Comparison of ENCODE assay signal across 18 mouse cellular contexts in the genomic region with DNA sequence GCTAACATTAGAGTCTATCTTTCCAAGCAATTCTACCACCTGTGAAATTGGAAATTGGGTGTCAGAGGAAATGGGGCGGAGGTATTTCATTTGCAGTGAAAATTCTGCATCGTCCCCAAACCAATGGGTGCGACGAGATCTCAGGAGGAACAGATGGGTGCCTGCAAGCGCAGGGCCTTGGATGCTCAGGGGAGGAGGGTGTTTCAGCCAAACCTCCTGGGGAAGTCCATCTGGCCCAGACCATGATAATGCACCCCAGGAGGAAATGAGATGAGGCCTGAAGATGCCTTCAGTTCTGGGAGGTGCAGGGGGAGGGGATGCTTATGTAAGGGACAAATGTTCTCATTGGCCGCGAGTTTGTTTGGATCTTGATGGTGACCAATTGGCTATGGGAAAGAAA.
DNase-seq lines count a peak whose midpoint lies in the region; ATAC-seq and TF ChIP-seq lines count a peak whose summit lies in the region.
"Had no signal": no experiment of that assay in that cellular context is flagged by ENCODE, and none has a peak within 500 bp of the region (broad histone marks: within the 10 kb centered on the region; RNA-seq: fewer than 3 reads in every experiment).

No protein-coding gene starts in this region.

- H3K9me3 ChIP-seq in intestine, embryonic 14.5 days (ENCODE audit: control insufficient read depth, low read length) = no peaks in the 10 kb centered on the region
- no peaks in the 10 kb centered on the region for H3K9me3 ChIP-seq in intestine, embryonic 16.5 days (ENCODE audit: control insufficient read depth, low read length)
- no peaks in the 10 kb centered on the region for H3K9me3 ChIP-seq in forebrain, embryonic 13.5 days (replicated peaks)
- H3K9me3 ChIP-seq in forebrain, embryonic 16.5 days (ENCODE audit: control insufficient read depth, low read length) = no peaks in the 10 kb centered on the region
- H3K9me3 ChIP-seq: embryonic facial prominence, embryonic 10.5 days; heart, embryonic 12.5 days; hindbrain, embryonic 15.5 days had no signal

- TF ChIP-seq CTCF in cerebellum, adult 2 months (IDR thresholded peaks at IDR 0.05; ENCODE audit: borderline replicate concordance, insufficient read depth, low read depth, low read length) = no peak

- H3K4me1 ChIP-seq in intestine, embryonic 14.5 days (replicated peaks; ENCODE audit: control insufficient read depth, insufficient read depth, low read length) = no peaks in the 10 kb centered on the region
- H3K4me1 ChIP-seq in intestine, embryonic 16.5 days (ENCODE audit: control insufficient read depth, insufficient read depth, low read length) = no peaks in the 10 kb centered on the region
- peaks cover 20% of the 10 kb centered on the region; the same call in 1 of the 2 replicates for H3K4me1 ChIP-seq in cerebellum, adult 2 months (ENCODE audit: control insufficient read depth, insufficient read depth, low read length)
- H3K4me1 ChIP-seq in forebrain, embryonic 13.5 days = no peaks in the 10 kb centered on the region
- no peaks in the 10 kb centered on the region for H3K4me1 ChIP-seq in forebrain, embryonic 16.5 days (replicated peaks; ENCODE audit: control insufficient read depth, insufficient read depth, low read length)
- H3K4me1 ChIP-seq: embryonic facial prominence, embryonic 10.5 days; heart, embryonic 12.5 days; hindbrain, embryonic 15.5 days had no signal

- no peak overlapping the region for H3K4me2 ChIP-seq in intestine, embryonic 14.5 days (ENCODE audit: low read length)
- H3K4me2 ChIP-seq in intestine, embryonic 16.5 days (ENCODE audit: low read depth, low read length) = no peak overlapping the region
- H3K4me2 ChIP-seq in forebrain, embryonic 13.5 days = no peak overlapping the region
- H3K4me2 ChIP-seq in forebrain, embryonic 16.5 days (ENCODE audit: low read length) = no peak overlapping the region
- H3K4me2 ChIP-seq: heart, embryonic 12.5 days; hindbrain, embryonic 15.5 days had no signal

- H3K9ac ChIP-seq in intestine, embryonic 14.5 days (ENCODE audit: low read length) = no peak overlapping the region
- no peak overlapping the region for H3K9ac ChIP-seq in intestine, embryonic 16.5 days (ENCODE audit: low read depth, low read length)
- no peak overlapping the region for H3K9ac ChIP-seq in forebrain, embryonic 13.5 days
- H3K9ac ChIP-seq in forebrain, embryonic 16.5 days (replicated peaks; ENCODE audit: low read depth, low read length) = no peak overlapping the region
- H3K9ac ChIP-seq: heart, embryonic 12.5 days; hindbrain, embryonic 15.5 days had no signal

- no peak for ATAC-seq in intestine, embryonic 14.5 days (replicated peaks; ENCODE audit: low FRiP score, low TSS enrichment, low read depth)
- no peak for ATAC-seq in intestine, embryonic 16.5 days
- no peak for ATAC-seq in forebrain, embryonic 13.5 days
- no peak for ATAC-seq in forebrain, embryonic 16.5 days
- ATAC-seq: forebrain, embryonic 14.5 days; inflammation-experienced regulatory T-cells, adult 6 months; Patski had no signal

- H3K4me3 ChIP-seq in intestine, embryonic 14.5 days (ENCODE audit: low read depth, low read length) = no peak overlapping the region
- H3K4me3 ChIP-seq in intestine, embryonic 16.5 days (ENCODE audit: low read length) = no peak overlapping the region
- H3K4me3 ChIP-seq in cerebellum, adult 2 months (replicated peaks; ENCODE audit: insufficient read depth, low read depth, low read length) = no peak overlapping the region
- no peak overlapping the region for H3K4me3 ChIP-seq in forebrain, embryonic 13.5 days
- H3K4me3 ChIP-seq in forebrain, embryonic 16.5 days (replicated peaks; ENCODE audit: low read length) = no peak overlapping the region
- H3K4me3 ChIP-seq: embryonic facial prominence, embryonic 10.5 days; heart, embryonic 12.5 days; hindbrain, embryonic 15.5 days had no signal

- WGBS in intestine, embryonic 14.5 days = 91% methylated on average over 7 of the region's 7 CpGs
- WGBS in intestine, embryonic 16.5 days = 96% methylated on average over 7 of the region's 7 CpGs
- WGBS in cerebellum, adult 2 months = 16% methylated on average over 7 of the region's 7 CpGs
- 95% methylated on average over 7 of the region's 7 CpGs for WGBS in forebrain, embryonic 13.5 days
- 80% methylated on average over 7 of the region's 7 CpGs for WGBS in forebrain, embryonic 16.5 days

- no peak overlapping the region for H3K27ac ChIP-seq in intestine, embryonic 14.5 days (ENCODE audit: low read depth)
- H3K27ac ChIP-seq in intestine, embryonic 16.5 days (ENCODE audit: low read length) = no peak overlapping the region
- H3K27ac ChIP-seq in cerebellum, adult 2 months (ENCODE audit: insufficient read depth, low read length) = peak overlapping the region; percentile 90
- no peak overlapping the region for H3K27ac ChIP-seq in forebrain, embryonic 13.5 days
- no peak overlapping the region for H3K27ac ChIP-seq in forebrain, embryonic 16.5 days (ENCODE audit: low read length)
- H3K27ac ChIP-seq: embryonic facial prominence, embryonic 10.5 days; hindbrain, embryonic 15.5 days had no signal

- TF ChIP-seq POLR2A in cerebellum, adult 2 months (IDR thresholded peaks at IDR 0.05; ENCODE audit: borderline replicate concordance, insufficient read depth, low read length) = no peak

- peak; percentile 21 for DNase-seq in intestine, embryonic 14.5 days (ENCODE audit: low spot score)
- peak; percentile 86 to 94 for DNase-seq in cerebellum, adult 2 months
- DNase-seq in cerebellum, postnatal 10 days = peak; percentile 45 to 55
- DNase-seq in thymus, postnatal 10 days (ENCODE audit: low spot score in 2 of 2) = no peak
- DNase-seq: adrenal gland, postnatal 10 days; gastrocnemius, postnatal 10 days; heart, postnatal 36 days; kidney, adult 18-20 months; kidney, postnatal 10 days had no signal

- H3K36me3 ChIP-seq in intestine, embryonic 14.5 days (ENCODE audit: control insufficient read depth, insufficient read depth, low read length) = no peaks in the 10 kb centered on the region
- no peaks in the 10 kb centered on the region for H3K36me3 ChIP-seq in intestine, embryonic 16.5 days (ENCODE audit: control insufficient read depth, insufficient read depth, low read length)
- no peaks in the 10 kb centered on the region for H3K36me3 ChIP-seq in forebrain, embryonic 13.5 days (ENCODE audit: poor library complexity, severe bottlenecking)
- no peaks in the 10 kb centered on the region for H3K36me3 ChIP-seq in forebrain, embryonic 16.5 days (ENCODE audit: control insufficient read depth, insufficient read depth)
- H3K36me3 ChIP-seq: embryonic facial prominence, embryonic 10.5 days; heart, embryonic 12.5 days; hindbrain, embryonic 15.5 days had no signal

- no peaks in the 10 kb centered on the region for H3K27me3 ChIP-seq in intestine, embryonic 14.5 days (replicated peaks; ENCODE audit: control insufficient read depth, insufficient read depth, low read length)
- H3K27me3 ChIP-seq in intestine, embryonic 16.5 days (replicated peaks; ENCODE audit: control insufficient read depth, insufficient read depth, low read length) = no peaks in the 10 kb centered on the region
- H3K27me3 ChIP-seq in cerebellum, adult 2 months (ENCODE audit: control insufficient read depth, insufficient read depth, low read length) = no peaks in the 10 kb centered on the region
- no peaks in the 10 kb centered on the region for H3K27me3 ChIP-seq in forebrain, embryonic 13.5 days
- no peaks in the 10 kb centered on the region for H3K27me3 ChIP-seq in forebrain, embryonic 16.5 days (replicated peaks; ENCODE audit: control insufficient read depth, insufficient read depth, low read length)
- H3K27me3 ChIP-seq: heart, embryonic 12.5 days; hindbrain, embryonic 15.5 days had no signal

Comparison
In these comparisons a context has a peak if more than half of its experiments do, and no peak if none do; other contexts are left out.
1. DNase-seq: peak in intestine, embryonic 14.5 days (single experiment), cerebellum, adult 2 months (2 of 2) and cerebellum, postnatal 10 days (2 of 2); none in thymus, postnatal 10 days (0 of 2).